Mouse (Mus musculus): ENCODE results near the gene Klra7.
"Not testable (repeated sequence)": the region's sequence is repeated elsewhere in the genome, so short reads cannot be mapped to it uniquely, and the experiment has no call there.

Gene Klra7

GRCm38 (mm10) chr6:130233222-130233621 is at the start of gene Klra7:
TSS of gene Klra7 (minus strand) at chr6:130233322.
- DNase-seq, result no peak

DNA sequence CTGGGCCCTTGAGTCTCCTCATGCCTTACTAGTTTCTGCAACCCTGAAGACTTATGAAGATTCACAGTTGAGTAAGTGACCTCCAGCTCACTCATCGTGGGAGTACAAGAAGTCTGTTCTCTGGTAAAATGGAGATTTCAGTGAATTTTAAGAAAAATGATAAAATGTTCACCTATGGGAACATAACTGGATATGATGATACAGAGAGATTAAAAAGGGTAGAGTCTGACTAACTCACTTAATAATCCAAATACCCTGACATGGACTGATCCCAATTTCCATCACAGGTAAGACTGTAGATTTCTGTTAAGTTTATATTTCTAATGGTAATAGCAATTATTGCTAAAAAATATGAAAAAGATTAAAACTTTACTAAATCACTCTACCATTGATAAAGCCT is 48.7 kb upstream of the Klra7 start, which contains the start of gene Klra10:
Klra10 (minus strand) TSS at position 101 of the 400 bp plus-strand sequence.
- not testable (repeated sequence) for DNase-seq

- no peak for DNase-seq
These were observed 22.2 kb upstream of the Klra7 start for GRCm38 (mm10) chr6:130255326-130255725.

- no peak for DNase-seq
These were observed 4.4 kb upstream of the Klra7 start for GRCm38 (mm10) chr6:130237536-130237935.

GRCm38 (mm10) chr6:130236635-130237034 is 3.5 kb upstream of the Klra7 start:
- DNase-seq, result no peak

DNA sequence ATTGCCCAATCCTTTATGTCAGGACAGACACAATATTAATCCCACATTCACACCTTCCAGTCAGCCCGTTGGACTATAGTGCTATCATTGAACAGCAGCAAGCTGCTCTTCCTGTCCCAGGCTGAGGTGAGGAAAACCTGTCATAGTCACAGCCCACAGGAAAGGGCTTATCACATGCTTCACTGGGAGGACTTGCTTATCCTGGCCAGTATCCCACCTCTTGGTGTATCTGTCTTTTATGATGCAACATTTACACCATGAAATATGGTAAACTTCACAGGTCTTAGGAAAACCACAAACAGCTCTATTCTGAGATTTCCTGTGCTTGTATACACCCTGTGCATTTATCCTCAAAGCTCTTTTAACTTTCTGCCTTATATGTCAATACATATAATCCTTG is 35.7 kb downstream of the Klra7 start:
- not testable (repeated sequence) for DNase-seq

GRCm38 (mm10) chr6:130193012-130193411 is 40.1 kb downstream of the Klra7 start, which contains the start of gene Klra9:
TSS of gene Klra9 (minus strand) at chr6:130193112.
- not testable (repeated sequence) for DNase-seq
